Mouse (Mus musculus) liver, postnatal 0 days (tissue): ENCODE data around the gene Sptbn4. TPM values are rescaled to one million over a fixed set of nuclear protein-coding genes. Genes with fewer than 3 reads are reported as not detected.

Experiments
- ATAC-seq: fragments of 200-750 bp; cut with Nextera tagmentation; 2 replicates; pipeline ENCODE4 v1.8.0; 2017; ENCODE audit warnings: mild to moderate bottlenecking, moderate library complexity
- DNase-seq: peaks from one replicate; pipeline ENCODE4 v3.0.0-alpha.2; 2016
- H3K27ac ChIP-seq: fragments of 300-500 bp; sonication (generic); 2 replicates; pipeline ENCODE4 v1.5.1; 2014; ENCODE audit warnings: antibody characterized with exemption, moderate library complexity, mild to moderate bottlenecking, low read depth
- H3K27me3 ChIP-seq: fragments of 300-500 bp; sonication (generic); 2 replicates; pipeline ENCODE4 v1.6.1; 2014; ENCODE audit warnings: low read length, control low read depth, mixed read lengths; ENCODE audit not compliant: insufficient read depth
- H3K36me3 ChIP-seq: fragments of 300-500 bp; sonication (generic); replicated peaks from 2 replicates; pipeline ENCODE4 v1.6.1; 2014; ENCODE audit warnings: mild to moderate bottlenecking, control low read depth, low read length, moderate library complexity, mixed read lengths; ENCODE audit not compliant: insufficient read depth
- H3K4me1 ChIP-seq: fragments of 300-500 bp; sonication (generic); 2 replicates; pipeline ENCODE4 v1.6.1; 2014; ENCODE audit warnings: antibody characterized with exemption, mild to moderate bottlenecking, control low read depth; ENCODE audit not compliant: insufficient read depth
- H3K4me2 ChIP-seq: fragments of 300-500 bp; sonication (generic); 2 replicates; pipeline ENCODE4 v1.6.1; 2014; ENCODE audit warnings: low read depth, mild to moderate bottlenecking, low read length, moderate library complexity, mixed read lengths
- H3K4me3 ChIP-seq: fragments of 300-500 bp; sonication (generic); 2 replicates; pipeline ENCODE4 v1.5.1; 2014; ENCODE audit warnings: low read depth, low read length
- H3K9ac ChIP-seq: fragments of 300-500 bp; sonication (generic); replicated peaks from 2 replicates; pipeline ENCODE4 v1.6.1; 2014; ENCODE audit warnings: mild to moderate bottlenecking, moderate library complexity
- H3K9me3 ChIP-seq: fragments of 300-500 bp; sonication (generic); 2 replicates; pipeline ENCODE4 v1.6.1; 2016; ENCODE audit warnings: mild to moderate bottlenecking, control low read depth, low read length, mixed read lengths
- CTCF ChIP-seq: sonication (generic); IDR thresholded peaks from 2 replicates; pipeline ENCODE4 v1.5.1; 2016; ENCODE audit warnings: antibody characterized with exemption, low read depth
- EP300 ChIP-seq: IDR thresholded peaks from 2 replicates; pipeline ENCODE4 v1.6.1; 2016; ENCODE audit warnings: antibody characterized with exemption, low read depth, mild to moderate bottlenecking
- whole genome bisulfite sequencing: fragments of 180-500 bp; shearing (Covaris S2); extraction: QIAGEN DNeasy Blood & Tissue Kit; methylation state at CpG from one replicate; pipeline ENCODE4 v1.1.7; 2014; ENCODE audit not compliant: insufficient replicate concordance; 5-methylcytosine and 5-hydroxymethylcytosine counted together
- polyA plus RNA-seq: library from polyadenylated mRNA; unstranded; fragments of >200 nt; fragmentation: Nextera tagmentation; extraction: Ambion mirVana; gene quantifications from 2 replicates; pipeline ENCODE4 v1.2.1, GENCODE M21; 2015

Gene Sptbn4
- polyA plus RNA-seq, 1 experiment from 2014 or later = 0.02 TPM

DNA sequence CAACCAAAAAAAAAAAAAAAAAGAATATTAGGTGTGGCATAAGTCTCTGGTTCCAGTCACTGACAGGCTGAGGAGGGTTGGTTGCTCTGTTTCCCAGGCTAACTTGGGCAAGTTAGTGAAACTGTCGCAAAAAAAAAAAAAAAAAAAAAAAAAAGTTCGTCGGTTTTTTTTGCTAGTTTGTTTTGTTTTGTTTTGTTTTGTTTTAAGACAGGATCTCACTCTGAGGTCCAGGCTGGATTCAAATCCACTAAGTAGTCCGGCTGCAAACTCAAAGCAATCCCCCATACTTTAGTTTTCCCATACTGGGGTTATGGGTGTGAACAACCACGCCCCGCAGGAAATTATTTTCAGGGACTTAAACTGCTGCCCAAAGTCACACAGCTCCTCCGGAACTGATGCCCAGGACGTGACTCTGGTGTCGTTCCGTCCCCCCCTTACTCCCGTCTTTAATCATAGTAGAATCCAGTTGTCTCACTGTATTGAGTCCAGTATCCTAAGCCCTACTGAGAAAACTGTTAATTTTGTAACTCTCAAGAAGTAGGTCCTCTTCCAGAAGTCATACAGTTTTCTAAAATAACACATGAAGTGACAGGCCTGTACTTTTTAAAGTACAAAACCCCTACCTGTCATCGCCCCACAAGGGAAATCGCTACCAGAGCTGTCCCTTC is 38.8 kb upstream of the Sptbn4 start:
- Histone ChIP-seq H3K9me3 (no peaks in the 10 kb centered on the region), H3K4me1 (peaks cover 40% of the 10 kb centered on the region), H3K36me3 (peaks cover 12% of the 10 kb centered on the region), H3K4me2 (peak overlapping the region; percentile 92), H3K27me3 (no peaks in the 10 kb centered on the region), H3K27ac (peak overlapping the region; percentile 98), H3K4me3 (peak overlapping the region; percentile 91), H3K9ac (peak overlapping the region; percentile 74)
- TF ChIP-seq EP300 = no peak
- TF ChIP-seq CTCF = no peak
- 2% methylated on average over 13 of the region's 13 CpGs for WGBS
- ATAC-seq = no peak
- DNase-seq = peak; percentile 53

DNA sequence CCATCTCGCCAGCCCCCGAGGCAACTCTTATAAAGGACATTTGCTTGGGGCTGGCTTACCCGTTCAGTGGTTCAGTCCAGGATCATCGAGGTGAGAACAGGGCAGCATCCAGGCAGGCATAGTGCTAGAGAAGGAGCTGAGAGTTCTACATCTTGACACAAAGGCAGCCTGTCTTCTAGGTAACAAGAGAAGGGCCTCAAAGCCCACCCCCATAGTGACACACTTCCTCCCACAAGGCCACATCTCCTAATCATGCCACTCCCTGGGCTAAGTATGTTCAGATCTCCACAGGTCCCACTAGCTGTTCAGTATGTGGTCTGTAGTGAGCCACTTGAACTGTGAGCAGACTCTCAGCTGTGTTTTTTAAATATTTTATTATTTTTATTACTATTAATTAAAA is 36.4 kb upstream of the Sptbn4 start:
- Histone ChIP-seq H3K9me3 (no peaks in the 10 kb centered on the region), H3K4me2 (no peak overlapping the region), H3K9ac (no peak overlapping the region), H3K36me3 (0 out of 2 replicates have a peak, but pooled peaks cover under 1% of the 10 kb centered on the region), H3K27ac (no peak overlapping the region), H3K4me1 (peaks cover 35% of the 10 kb centered on the region), H3K4me3 (no peak overlapping the region), H3K27me3 (no peaks in the 10 kb centered on the region)
- no peak for TF ChIP-seq EP300
- no peak for TF ChIP-seq CTCF
- WGBS = 94% methylated on average over 4 of the region's 4 CpGs
- DNase-seq (no peak), ATAC-seq (no peak)

DNA sequence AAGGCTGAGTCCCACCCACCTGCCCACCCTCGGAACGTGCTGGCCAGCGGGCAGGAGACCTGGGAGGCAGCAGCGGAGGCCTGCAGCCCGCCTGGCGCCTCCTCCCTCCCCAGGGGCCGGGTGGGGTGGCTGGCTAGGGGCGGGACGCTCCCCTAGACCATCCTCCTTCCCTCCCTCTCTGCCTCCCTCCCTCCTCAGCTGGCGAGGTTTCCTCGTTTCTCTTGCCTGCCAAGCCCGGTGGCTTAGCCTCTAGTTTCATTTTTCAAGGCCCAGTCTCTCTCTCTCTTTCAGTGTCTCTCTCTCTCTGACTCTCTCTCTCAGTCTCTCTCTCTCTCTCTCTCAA is 34.1 kb upstream of the Sptbn4 start:
- peak overlapping the region; percentile 50 for H3K4me3 ChIP-seq
- H3K4me1 ChIP-seq = peaks cover 43% of the 10 kb centered on the region
- peak; percentile 97 for ATAC-seq
- H3K4me2 ChIP-seq = peak overlapping the region; percentile 78
- no peaks in the 10 kb centered on the region for H3K27me3 ChIP-seq
- H3K36me3 ChIP-seq = peaks cover 10% of the 10 kb centered on the region
- TF ChIP-seq CTCF = no peak
- TF ChIP-seq EP300 = no peak
- no peaks in the 10 kb centered on the region for H3K9me3 ChIP-seq
- peak; percentile 93 for DNase-seq
- peak overlapping the region; percentile 66 for H3K9ac ChIP-seq
- 0% methylated on average over 9 of the region's 12 CpGs for WGBS
- peak overlapping the region; percentile 91 for H3K27ac ChIP-seq

DNA sequence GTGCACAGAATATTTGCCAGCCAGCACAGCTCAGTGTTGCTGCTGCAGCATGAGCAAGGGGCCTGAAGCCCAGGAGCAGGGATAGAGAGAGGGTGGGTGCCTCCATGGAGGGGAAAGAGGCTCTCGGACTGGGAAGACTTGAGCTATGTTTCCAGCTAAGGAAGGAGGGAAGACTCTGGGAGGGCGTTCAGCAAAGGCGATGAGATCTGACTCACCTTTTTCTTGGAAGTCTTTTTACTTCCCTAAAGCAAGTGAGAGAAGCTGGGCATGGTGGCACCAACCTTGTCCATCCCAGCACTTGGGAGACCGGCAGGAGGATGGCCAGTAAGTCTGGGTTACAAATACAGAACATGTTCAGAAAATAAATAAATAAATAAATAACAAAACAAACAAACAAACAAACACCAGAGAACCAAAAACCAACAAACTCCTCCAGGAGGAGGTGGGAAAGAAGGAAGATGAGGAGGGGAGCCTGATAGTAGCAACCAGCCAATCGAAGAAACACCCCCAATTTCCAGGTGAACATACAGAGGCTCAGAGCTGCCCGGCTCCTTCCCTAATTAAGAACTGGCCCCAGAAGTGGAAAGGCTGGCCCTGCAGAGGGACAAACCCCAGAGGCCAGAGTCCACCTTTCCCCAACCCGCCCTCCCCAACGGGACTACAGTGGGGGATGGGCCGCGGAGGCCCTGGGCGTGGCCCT is 33.6 kb upstream of the Sptbn4 start:
- H3K9ac ChIP-seq = peak overlapping the region; percentile 66
- H3K4me3 ChIP-seq = peak overlapping the region; percentile 50
- no peaks in the 10 kb centered on the region for H3K27me3 ChIP-seq
- DNase-seq = peak; percentile 16
- peaks cover 48% of the 10 kb centered on the region for H3K4me1 ChIP-seq
- TF ChIP-seq CTCF (no peak), EP300 (no peak)
- peak overlapping the region; percentile 91 for H3K27ac ChIP-seq
- H3K36me3 ChIP-seq = peaks cover 15% of the 10 kb centered on the region
- ATAC-seq = no peak
- no peaks in the 10 kb centered on the region for H3K9me3 ChIP-seq
- 17% methylated on average over 7 of the region's 11 CpGs for WGBS
- peak overlapping the region; percentile 78 for H3K4me2 ChIP-seq

DNA sequence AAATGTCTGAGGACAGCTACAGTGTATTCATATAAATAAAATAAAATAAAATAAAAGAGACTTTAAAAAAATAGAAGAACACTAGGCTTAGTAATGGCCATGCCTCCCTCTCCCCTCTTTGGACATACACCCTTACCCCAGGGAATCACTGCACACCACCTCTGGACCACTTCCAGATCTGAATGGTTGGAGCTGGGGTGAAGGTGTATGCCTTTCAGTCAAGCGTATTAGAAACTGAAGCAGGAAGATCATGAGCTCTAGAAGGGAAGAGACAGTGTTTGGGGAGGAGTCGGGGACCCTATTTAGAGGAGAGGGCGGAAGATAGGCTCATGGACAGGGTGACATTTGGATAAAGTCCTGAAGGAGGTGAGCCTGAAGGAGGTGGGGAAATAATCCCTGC is 33.0 kb upstream of the Sptbn4 start:
- Histone ChIP-seq H3K4me3 (peak overlapping the region; percentile 50), H3K36me3 (peaks cover 21% of the 10 kb centered on the region), H3K27ac (peak overlapping the region; percentile 91), H3K27me3 (no peaks in the 10 kb centered on the region), H3K9me3 (no peaks in the 10 kb centered on the region), H3K9ac (peak overlapping the region; percentile 66; the same call in 1 of the 2 replicates), H3K4me2 (peak overlapping the region; percentile 78), H3K4me1 (peaks cover 51% of the 10 kb centered on the region)
- 55% methylated on average over 3 of the region's 3 CpGs for WGBS
- no peak for DNase-seq
- TF ChIP-seq EP300 = no peak
- TF ChIP-seq CTCF = no peak
- ATAC-seq = no peak

DNA sequence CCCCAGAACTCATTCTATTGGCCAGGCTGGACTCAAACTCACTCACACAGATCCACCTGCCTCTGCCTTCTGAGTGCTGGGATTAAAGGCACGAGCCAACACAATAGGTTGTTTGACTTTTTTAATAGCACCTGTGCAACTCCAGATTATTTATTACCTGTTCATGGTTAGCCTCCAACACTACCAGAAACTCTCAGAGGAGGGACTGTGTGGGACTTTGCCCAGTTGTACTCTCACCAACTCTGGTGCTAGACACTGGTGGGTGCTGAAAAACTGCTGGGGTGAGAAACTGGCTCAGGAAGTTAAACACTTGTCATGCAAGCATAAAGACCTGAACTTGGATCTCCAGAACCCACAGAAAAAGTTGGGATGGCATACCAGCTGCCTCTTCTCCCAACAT is 32.3 kb upstream of the Sptbn4 start:
- Histone ChIP-seq H3K4me3 (0 out of 2 replicates have a peak overlapping the region, but pooled peaks have one; percentile 50), H3K4me1 (peaks cover 49% of the 10 kb centered on the region), H3K27ac (peak overlapping the region; percentile 91), H3K9ac (no peak overlapping the region; the same call in 1 of the 2 replicates), H3K9me3 (no peaks in the 10 kb centered on the region), H3K27me3 (no peaks in the 10 kb centered on the region), H3K36me3 (peaks cover 23% of the 10 kb centered on the region), H3K4me2 (peak overlapping the region; percentile 78)
- ATAC-seq = no peak
- TF ChIP-seq CTCF (no peak), EP300 (no peak)
- no peak for DNase-seq
- WGBS = 69% methylated on average over 1 of the region's 1 CpGs
